Mouse (Mus musculus): Measurements from ENCODE around the gene Ahcyl2. TPM values are rescaled to one million over a fixed set of nuclear protein-coding genes. Genes with fewer than 3 reads are reported as not detected.
"Not testable (repeated sequence)": the region's sequence is repeated elsewhere in the genome, so short reads cannot be mapped to it uniquely, and the experiment has no call there.

Gene Ahcyl2
- total RNA-seq (2015; ENCODE audit: low replicate concordance) (7.1 and 15.2 TPM in 2 replicates), total RNA-seq (2017; ENCODE audit: low replicate concordance) (9.6 and 20.3 TPM in 2 replicates)

DNA sequence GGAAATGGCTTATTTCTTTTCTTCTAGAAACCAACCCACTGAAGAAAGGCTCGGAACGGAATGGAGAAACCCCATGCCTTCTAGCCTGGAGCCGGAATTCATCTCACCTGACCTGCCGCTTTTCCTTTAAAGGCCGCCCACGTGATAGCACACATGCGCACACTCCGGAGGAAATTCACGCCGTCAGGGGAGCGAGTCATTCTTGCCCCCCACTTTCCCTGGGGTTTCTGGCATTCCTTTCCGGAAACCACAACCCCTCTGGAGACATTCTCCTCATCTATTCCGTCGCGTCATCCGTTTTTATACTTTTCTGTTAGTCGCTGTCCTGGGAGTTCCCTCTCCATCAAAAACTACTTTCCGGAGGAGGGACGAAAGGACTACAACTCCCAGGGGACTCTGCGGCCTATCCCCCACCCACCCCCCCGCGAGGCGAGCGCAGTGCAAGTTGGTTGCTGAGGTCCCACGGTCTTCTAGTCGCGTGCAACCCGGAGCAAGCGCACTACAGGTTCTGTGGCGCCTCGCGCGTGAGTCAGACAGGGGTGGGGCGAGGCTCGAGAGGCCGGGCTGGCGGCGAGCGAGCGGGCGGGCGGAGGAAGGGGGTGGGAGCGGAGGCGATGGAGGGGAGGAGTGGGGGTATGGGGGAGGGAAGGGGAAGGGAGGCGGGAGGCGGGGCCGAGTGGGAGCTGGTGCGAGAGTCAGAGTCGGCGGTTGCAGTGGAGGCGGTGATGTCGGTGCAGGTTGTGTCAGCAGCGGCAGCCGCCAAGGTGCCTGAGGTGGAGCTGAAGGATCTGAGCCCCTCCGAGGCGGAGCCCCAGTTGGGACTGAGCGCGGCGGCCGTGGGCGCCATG lies at the start of gene Ahcyl2:
Ahcyl2 (plus strand) TSS at position 199 of the 848 bp plus-strand sequence.
- ATAC-seq (replicated peaks; ENCODE audit: low FRiP score, poor library complexity, severe bottlenecking): peak; percentile 90

DNA sequence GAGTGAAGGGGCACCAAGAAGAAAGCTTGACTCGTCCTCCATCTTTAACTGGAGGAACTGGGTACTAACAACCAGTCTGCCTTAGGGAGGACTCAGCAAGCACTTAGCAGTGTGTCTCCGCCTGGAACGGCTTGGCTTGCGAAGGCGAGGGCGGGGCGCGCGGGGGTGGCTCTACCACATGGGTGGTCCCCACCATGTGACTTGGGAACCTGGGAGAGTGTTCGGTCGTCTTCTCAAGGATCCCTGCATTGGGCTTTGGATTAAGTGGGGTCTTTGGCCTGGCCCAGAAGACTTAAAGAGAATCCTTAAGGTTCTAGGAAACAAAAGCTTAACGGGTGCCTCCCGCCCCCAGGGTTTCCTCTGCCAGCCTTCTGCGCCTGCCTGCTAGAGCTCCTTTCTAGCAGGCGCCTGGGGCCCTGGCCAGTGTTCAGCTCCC lies 48.9 kb upstream of the Ahcyl2 start:
- 0 out of 2 replicates have a peak, but pooled peaks have one; percentile 22 for ATAC-seq (replicated peaks; ENCODE audit: low FRiP score, poor library complexity, severe bottlenecking)

DNA sequence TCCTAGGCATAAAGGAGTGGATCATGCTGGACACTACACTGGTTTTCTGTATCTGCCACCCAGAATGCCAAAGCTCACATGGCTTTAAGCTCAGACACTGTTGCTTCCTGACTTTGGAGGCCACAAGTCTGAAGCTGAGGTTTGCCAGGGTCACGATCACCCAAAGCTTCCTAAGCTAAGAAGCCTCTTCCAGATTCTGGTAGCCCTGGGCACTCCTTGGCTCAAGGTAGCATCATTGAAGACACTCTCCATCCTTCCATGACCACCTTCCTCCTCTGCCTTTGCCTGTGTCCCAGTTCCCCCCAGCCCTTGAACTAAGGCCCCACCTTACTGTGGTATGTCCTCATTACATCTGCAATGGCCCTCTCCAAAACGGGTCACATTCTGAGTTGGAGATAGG lies 45.9 kb upstream of the Ahcyl2 start:
- no peak for ATAC-seq (replicated peaks; ENCODE audit: low FRiP score, poor library complexity, severe bottlenecking)

DNA sequence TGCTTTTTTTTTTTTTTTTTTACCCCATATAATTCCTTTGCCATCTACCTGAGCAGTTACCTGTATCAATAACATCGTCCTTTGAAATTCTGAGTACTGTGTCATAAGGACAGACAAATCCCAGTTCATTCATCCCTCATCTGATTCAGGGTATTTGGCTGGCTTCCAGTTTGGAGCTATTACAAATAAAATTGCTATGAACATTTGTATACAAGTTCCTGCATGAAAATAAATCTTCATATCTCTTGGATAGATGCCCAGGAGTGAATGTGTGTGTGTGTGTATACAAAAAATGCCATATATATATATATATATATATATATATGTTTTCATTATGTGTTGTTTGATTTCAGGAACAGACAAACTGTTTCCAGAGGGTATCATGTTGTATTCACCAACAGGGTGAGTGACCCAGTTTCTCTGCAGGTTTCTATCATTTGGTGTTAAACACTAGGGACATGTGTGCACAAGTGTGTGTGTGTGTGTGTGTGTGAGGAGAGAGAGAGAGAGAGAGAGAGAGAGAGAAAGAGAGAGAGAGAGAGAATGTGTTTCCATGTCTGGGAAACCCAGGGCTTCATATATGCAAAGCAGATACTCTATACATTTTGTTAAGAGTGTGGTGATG lies 41.1 kb upstream of the Ahcyl2 start:
- ATAC-seq (replicated peaks; ENCODE audit: low FRiP score, poor library complexity, severe bottlenecking): no peak

DNA sequence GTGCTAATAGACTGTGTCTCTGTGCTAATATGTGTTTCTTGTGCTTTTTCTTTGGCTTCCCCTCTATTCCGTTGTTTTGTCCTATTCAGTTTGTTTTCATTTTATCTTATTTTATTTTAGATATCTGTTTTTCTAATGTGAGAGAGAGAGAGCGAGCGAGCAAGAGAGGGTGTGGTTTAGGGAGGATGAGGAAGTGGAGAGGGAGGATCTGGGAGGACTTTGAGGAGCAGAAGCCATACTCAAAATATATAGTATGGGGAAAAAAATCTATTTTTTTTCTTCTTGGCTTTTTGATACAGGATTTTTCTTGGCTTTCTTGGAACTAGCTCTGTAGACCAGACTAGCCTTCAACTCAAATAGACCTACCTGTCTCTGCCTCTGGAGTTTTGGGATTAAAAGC lies 39.8 kb upstream of the Ahcyl2 start:
- ATAC-seq (replicated peaks; ENCODE audit: low FRiP score, poor library complexity, severe bottlenecking): no peak

DNA sequence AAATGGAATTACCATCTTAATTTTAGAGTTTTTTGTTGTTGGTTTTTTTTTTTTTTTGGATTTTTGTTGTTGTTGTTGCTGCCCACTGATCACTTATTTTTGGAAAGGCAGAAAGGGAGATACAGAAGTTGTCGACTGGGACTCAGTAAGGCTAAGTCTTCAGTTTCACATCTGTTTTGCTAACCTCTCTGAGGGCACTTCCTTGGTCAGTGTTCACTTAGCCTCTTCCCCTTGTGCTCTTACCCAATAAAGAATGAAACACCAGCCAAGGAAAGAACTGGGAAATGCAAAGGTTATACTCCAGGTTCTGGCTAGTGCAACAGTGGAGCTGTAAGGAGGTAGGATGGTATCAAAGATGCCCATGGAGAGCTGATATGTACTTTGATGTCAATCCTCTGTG lies 38.3 kb upstream of the Ahcyl2 start:
- no peak for ATAC-seq (replicated peaks; ENCODE audit: low FRiP score, poor library complexity, severe bottlenecking)

DNA sequence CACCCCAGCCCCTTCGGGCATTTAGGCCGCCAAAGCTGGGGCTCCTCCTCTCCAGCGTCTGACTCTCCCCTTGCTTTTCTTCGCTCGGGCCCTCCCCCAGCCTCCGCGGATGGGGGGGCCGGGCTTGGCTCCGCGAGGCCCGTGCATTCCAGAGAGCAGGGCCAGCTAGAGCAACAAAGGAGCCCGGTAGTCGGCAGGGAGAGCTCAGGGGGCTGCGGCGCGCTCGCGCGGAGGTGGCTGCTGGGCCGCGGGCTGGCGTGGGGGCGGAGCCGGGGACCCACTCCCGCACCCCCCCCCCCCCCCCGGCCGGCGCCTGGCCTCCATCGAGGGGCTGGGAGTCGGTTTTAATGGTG lies 32.5 kb upstream of the Ahcyl2 start, which contains the start of gene Smo:
Smo (plus strand) TSS at position 168 of the 353 bp plus-strand sequence.
- no peak for ATAC-seq (replicated peaks; ENCODE audit: low FRiP score, poor library complexity, severe bottlenecking)

DNA sequence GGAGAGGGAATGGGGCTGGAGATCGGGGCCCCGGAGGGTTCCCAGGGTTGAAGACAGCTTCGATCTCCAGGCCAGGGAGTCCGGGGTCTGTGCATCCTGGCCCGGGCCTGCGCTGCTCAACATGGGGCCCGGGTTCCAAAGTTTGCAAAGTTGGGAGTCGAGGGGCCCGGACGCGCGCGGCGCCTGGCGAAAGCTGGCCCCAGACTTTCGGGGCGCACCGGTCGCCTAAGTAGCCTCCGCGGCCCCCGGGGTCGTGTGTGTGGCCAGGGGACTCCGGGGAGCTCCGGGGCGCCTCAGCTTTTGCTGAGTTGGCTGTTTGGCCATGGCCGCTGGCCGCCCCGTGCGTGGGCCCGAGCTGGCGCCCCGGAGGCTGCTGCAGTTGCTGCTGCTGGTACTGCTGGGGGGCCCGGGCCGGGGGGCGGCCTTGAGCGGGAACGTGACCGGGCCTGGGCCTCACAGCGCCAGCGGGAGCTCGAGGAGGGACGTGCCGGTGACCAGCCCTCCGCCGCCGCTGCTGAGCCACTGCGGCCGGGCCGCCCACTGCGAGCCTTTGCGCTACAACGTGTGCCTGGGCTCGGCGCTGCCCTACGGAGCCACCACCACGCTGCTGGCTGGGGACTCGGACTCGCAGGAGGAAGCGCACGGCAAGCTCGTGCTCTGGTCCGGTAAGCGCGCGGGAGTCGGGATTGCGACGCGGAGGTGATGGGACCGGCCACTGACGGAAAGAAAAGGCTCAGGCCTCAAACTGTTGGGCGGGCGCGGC lies 31.9 kb upstream of the Ahcyl2 start:
- ATAC-seq (replicated peaks; ENCODE audit: low FRiP score, poor library complexity, severe bottlenecking): peak; percentile 51; the same call in 1 of the 2 replicates

DNA sequence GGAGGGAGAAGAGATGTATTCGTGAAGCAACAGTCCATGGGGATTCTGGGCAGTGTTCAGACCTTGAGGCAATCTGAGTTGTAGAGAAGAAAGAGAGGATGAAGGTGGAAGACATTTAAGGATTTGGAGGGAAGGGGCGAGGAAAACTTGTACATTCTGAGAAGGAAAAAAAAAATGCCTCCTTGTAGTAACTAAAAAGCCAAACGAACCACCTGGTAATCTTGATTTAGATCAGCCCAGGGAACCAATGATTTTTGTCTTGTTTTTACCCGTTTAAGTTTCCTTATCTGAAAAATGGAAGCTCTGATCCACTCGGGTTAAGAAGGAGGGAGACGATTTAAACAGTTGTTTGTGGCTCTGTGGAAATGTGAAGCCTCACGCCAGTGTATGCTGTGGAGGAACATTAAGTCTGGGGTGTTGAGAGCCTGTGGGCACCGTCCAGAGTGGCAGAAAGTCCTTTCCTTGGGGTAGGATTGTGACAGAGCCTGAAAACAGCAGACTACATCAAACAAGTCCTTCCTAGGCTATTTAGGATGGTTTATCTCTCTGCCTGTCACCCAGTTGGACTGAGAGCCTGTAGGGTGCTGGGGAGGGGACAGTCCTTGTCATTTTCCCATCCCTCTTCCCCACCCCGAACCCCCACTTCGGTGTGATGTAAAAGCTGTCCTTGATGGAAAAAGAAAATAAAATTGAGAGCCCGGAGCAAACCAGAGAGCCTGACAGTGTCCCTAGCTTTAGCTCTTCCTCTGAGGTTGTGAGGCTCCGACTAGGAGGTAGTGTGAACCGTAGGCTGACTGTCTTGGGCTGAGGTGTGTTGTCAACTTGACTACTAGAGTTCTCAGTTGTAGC lies 31.0 kb upstream of the Ahcyl2 start:
- no peak for ATAC-seq (replicated peaks; ENCODE audit: low FRiP score, poor library complexity, severe bottlenecking)

DNA sequence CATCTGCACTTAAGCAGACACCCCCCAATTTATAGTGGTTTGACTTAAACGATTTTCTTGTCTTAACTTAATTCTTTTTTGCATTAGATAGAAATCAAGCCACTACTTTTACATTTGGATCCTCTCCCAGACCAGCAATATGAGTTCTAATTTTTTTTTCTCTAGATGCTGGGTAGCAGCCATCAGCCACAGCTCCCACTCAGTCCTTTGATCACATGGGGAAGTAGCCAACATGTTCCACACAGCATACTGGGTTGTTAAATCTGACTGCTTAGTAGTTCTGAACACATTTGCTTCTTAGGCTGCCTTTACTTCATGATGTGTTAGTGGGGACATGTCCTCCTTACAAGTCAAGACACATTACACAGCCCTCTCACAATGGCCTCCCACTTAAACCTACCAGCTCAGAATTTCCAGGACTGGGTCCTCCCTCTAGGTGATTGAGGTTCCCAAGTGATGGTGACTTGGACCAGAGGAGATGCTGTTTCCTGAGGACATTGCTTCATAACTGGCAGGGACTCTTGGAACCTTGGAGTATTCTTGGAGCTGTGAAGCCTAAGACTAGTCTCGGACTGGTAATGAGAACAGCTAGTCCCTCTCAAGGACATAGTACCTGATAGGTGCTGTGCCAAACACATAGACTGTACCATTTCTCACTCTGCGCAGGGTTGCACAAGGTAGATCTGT lies 16.2 kb upstream of the Ahcyl2 start:
- ATAC-seq (replicated peaks; ENCODE audit: low FRiP score, poor library complexity, severe bottlenecking): no peak

DNA sequence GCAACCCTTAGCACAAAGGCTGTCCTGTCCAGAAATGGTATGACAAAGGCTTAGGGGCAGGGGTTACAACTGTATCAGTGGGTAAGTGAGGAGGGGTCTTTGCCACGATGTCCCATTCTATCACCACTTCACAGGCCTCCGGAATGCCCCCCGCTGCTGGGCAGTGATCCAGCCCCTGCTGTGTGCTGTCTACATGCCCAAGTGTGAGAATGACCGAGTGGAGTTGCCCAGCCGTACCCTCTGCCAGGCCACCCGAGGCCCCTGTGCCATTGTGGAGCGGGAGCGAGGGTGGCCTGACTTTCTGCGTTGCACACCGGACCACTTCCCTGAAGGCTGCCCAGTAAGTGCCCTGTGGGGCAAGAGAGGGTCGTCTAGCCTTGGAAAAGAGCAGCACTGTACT lies 14.5 kb upstream of the Ahcyl2 start:
- ATAC-seq (replicated peaks; ENCODE audit: low FRiP score, poor library complexity, severe bottlenecking): no peak

DNA sequence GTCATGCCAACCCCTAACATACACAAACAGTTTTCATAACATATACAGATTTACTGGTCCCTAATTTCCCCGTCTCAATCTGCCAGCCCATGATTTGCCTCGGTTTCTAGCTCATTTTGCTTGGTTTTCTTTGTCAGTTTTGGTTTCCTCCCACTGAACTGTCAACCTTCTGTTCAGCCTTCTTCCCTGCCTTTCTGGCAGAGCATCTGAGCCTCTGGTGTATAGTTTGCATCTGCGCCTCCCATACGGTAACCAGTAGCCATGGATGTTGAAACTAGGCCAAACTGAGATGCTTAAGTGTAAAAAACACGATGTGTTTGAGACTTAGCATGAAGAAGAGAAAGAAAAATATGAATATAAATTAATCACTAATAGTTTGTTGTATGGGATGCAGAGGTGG lies 11.8 kb upstream of the Ahcyl2 start:
- ATAC-seq (replicated peaks; ENCODE audit: low FRiP score, poor library complexity, severe bottlenecking): no peak

DNA sequence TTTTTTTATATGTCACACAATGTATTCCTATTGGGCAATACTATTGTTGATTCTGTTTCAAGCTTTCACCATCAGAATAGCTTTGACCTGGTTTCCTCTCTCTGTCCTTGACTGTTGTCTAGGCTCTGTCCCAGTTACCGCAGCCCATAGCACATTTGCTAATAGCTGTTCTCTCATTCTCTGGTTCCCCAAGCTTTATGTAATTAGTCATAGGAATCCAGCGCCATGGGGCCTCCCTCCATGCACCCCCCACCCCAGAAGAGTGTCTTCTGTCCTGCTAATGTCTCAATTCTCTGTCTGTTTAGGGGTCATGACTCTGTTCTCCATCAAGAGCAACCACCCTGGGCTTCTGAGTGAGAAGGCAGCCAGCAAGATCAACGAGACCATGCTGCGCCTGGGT lies 11.3 kb upstream of the Ahcyl2 start:
- ATAC-seq (replicated peaks; ENCODE audit: low FRiP score, poor library complexity, severe bottlenecking): no peak

DNA sequence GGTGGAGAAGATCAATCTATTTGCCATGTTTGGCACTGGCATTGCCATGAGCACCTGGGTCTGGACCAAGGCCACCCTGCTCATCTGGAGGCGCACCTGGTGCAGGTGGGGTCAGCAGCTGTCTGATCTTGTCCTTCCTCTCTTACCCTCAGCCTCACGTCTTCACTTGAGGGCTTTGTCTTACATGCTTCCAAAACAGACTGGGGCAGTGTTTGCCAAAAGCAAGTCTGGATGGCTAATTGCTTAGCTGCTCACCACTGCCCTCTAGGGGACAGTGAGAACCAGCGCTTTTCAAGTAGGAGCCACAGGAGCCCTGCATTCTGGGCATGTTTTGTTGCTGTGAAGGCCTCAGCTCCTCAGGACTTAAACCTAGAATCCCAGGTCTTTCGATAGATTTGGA lies 9.4 kb upstream of the Ahcyl2 start:
- ATAC-seq (replicated peaks; ENCODE audit: low FRiP score, poor library complexity, severe bottlenecking): peak; percentile 80

DNA sequence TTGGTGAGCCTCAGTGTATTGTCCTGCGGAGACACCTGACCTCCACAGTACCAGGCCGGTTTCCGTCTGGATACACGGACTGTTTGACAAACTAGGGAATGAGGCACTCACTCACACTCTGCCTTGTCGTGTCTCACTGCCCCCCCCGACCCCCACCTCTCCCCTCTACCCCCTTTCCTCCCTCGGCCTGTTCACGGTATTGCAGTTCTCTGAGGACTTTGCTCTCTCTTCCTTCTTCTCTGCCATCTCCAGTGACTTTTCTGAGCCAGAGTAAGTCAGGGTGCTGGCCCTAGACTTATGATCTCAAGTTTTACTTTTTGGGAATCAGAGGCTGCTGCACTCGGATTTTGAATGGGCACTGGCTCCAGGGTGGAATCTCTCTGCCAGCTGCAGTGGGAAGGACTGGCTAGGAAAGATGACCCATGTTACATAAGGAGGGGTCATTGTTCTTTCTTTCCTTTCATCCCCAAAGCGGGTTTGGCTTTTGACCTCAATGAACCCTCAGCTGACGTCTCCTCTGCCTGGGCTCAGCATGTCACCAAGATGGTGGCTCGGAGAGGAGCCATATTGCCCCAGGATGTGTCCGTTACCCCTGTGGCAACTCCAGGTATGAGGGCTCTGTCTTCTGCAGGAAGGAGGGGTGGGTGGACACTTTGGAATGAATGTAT lies 8.7 kb upstream of the Ahcyl2 start:
- no peak for ATAC-seq (replicated peaks; ENCODE audit: low FRiP score, poor library complexity, severe bottlenecking)

DNA sequence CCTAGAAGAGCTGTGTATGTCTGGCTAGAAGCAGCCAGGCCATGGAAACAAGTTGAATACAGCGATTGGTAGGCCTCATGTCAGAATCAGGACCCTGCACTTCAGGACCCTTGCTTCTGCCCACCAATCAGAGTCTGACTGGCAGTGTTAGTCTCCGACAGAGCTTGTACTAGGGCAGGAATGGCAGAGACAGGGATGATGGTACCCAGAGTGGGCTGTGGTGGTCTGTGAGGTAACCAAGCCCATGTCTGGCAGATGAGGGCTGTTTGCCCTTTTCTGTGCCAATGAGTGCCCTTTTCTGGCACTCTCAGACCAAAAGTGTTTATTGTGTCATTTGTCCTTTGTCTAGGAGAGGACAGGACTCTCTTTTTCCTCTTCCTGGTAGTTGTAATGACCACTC lies 7.4 kb upstream of the Ahcyl2 start:
- ATAC-seq (replicated peaks; ENCODE audit: low FRiP score, poor library complexity, severe bottlenecking): not testable (repeated sequence)

DNA sequence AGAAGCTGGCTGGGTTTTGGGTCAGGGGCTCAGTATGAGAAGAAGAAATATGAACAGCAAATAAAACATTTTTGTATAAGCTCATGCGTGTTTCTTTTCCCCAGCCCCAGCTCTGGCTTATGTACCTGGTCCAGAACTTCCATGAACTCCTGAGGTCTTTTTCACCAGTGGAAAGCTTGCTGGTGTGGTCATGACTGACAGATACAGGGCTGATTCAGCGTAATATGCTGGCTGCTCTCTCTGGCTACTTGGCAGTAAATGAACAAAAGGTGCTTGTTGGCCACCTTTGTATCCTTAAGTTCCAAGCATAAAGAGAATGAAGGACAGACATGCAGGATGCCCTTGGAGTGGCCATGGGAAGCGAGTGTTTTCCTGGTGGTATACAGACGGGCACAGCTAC lies 6.5 kb upstream of the Ahcyl2 start:
- no peak for ATAC-seq (replicated peaks; ENCODE audit: low FRiP score, poor library complexity, severe bottlenecking)

DNA sequence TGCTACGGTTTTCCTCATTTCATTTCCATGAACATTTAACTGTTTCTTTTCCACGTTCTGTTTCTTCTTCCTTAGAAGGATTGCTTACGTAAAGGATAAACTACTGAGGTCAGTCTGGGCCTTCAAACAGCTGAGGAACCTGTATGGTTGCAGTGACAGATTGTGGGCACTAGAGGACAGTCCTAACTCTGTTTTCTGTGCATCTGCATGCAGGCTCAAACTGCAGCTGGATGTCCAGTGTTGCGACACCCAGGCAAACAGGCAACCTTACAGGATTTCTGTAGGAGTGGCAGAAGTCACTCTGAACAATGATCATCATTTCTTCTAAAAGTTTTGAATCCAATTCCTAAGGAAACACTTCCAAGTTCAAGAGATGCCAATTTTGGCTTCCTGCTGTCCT lies 5.3 kb upstream of the Ahcyl2 start:
- 0 out of 2 replicates have a peak, but pooled peaks have one; percentile 53 for ATAC-seq (replicated peaks; ENCODE audit: low FRiP score, poor library complexity, severe bottlenecking)
